Mouse (Mus musculus) left cerebral cortex, postnatal 36 days (tissue): ENCODE measurements at regions not wholly inside any gene's neighbourhood (a gene's known extent, or its start where the extent isn't known, plus 50 kb on each side); places are given as distances from the start of the nearest gene placed in this dataset.
A peak's percentile ranks its signal among the peaks of the same experiment; 100 is the strongest.

ENCODE experiments used
- DNase-seq, 2 experiments: peaks; one replicate each; pipeline ENCODE4 v3.0.0; 2021 to 2022; ENCODE audit warnings: low spot score in 2 of 2, mixed read lengths in 1 of 2
- intact Hi-C: fragments of 180-260 bp; cut with DNase I; formaldehyde crosslinking; loops from one replicate; pipeline ENCODE4 v1.15.1; 2025

DNA sequence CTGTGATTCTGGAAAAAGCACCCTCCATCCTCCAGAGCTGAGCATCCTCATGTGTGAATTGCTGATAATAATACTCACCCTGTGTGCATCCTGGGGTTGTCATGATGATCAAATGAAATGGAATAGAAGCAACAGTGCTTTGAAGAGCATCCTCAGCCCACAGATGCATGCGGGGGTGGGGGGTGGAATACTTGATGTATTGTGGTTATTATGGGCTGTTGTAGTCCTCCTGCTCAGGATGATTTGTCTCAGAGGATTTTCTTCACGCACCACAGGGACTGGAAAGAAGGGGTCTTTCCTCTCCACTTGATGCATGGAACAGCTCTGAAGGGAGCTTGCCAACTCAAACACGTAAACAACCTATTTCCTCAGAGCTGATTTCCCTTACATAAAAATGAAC, 694.4 kb upstream of the Dpp10 start:
- no peak for DNase-seq
- intact Hi-C loops = no loop called here

DNA sequence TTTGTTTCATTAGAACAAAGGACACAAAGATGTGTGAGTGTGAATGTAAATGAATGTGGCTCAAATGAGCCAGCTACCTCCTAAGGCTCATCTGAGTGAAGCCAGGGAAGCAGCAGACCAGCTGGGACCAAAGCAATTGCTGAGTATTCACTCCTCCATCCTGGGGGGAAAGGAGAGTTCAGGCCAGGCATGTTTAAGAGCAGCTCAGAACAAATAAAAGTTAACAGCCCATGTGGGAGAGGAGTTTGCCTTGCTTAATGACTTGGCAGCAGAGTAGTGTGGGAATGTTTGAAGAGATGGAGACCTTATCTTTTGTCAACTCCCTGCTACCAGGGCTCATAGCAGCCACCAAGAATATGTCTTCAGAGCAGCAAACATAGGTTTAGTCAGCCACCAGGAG, 685.0 kb upstream of the Dpp10 start:
- DNase-seq = no peak
- intact Hi-C loops = no loop called here

DNA sequence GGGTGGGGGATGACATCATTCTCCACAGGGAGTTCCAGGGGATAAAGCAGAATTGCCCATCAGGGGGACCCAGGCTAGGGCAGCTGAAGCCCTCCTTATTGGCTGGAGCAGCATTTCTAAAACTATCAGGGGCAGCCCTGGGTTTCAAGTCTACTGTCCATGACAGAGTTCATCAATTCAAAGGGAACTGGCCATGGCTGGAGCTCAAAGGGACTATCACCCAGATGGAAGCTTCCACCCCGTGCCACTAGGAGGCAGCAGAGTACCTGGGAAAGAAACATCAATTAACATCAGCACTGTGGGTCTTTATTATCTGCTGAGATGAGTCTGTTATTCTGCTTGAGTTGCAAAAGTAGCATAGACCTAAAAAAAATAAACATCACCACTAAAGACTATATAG, 672.7 kb upstream of the Dpp10 start:
- intact Hi-C loops = loop anchor here (5.0 kb wide), 1 partner anchor 654 kb away; no protein-coding TSS in a partner anchor
- peak; percentile 67 to 74 for DNase-seq

DNA sequence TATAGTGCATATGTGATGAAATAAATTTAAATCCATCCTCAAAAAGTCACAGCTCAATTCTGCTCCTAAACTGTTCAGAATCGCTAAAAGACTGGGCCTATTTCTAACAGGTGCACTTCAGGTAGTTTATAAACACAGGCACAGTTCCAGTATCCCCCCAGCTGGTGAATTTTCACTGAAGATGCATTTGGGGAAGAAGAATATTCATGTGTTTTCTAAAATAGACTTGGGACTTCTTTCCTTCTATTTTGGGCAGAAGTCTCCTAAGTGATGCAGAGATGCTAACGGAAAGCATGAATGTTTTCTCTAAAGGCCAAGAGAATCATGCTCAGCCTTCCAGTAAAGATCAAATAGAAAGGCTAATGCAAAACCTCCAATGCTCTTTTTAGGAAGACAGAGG, 660.9 kb upstream of the Dpp10 start:
- DNase-seq = no peak
- intact Hi-C loops = no loop called here

DNA sequence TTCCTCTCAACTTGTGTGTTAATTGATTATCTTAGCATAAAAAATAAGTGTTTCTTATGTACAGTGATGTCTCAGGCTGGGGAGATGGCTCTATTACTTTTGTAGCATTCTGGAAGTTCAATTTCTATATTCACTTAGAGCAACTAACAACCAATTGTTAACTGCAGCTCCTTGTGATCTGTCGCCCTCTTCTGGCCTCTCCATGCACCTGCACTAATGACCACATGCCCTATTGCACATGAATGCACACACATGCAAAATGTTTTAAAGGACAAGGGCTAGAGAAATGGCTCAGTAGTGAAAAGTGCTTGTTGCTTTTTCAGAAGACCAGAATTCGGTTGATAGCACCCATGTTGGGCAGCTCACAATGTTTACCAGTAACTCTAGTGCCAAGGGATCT, 629.1 kb upstream of the Dpp10 start:
- intact Hi-C loops = no loop called here
- no peak for DNase-seq

DNA sequence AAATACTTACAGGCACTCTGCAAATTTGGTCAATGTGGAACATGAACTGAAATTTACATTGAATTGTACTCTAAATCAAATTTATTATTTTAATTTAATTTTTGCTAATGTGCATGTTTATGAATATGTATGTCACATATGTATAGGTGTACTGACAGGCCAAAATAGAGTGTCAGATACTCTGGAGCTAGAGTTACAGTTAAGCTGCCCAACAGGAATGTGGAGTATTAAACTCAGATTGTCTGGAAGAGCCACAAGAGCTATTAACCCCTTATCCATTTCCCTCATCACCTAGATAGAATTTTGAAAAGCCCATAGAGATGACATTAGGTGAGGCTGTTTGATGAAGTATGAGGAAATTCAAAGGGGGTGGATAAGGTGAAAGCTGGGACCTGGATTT, 607.5 kb upstream of the Dpp10 start:
- intact Hi-C loops = no loop called here
- DNase-seq = no peak

DNA sequence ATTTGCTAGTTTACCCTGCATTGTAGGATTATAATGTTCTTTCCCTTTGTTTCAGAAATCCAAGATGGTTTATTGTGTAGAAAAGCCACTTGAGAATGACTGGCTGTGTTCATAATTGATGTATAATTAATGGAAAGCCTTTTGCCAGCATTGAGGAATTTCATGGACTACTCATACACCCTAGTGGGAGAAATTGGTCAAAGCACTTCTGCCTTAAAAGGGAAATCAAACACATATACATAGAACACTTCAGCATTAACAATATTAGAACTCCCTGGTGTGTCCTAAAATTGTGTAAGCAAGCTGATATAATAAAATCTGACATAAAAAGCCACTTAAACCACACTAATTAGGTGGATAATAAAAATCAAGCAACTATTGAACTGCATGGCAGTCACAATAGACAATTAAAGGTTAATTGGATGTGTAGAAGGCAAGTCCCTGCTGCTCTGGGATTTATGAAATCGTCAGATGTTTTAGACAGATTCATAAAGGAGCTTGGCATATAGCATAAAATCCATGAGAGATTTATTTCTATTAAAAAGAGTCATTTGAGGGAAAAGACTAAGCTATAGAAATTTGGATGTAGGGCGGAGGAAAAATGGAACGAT, 607.0 kb upstream of the Dpp10 start:
- DNase-seq = no peak
- intact Hi-C loops = no loop called here

DNA sequence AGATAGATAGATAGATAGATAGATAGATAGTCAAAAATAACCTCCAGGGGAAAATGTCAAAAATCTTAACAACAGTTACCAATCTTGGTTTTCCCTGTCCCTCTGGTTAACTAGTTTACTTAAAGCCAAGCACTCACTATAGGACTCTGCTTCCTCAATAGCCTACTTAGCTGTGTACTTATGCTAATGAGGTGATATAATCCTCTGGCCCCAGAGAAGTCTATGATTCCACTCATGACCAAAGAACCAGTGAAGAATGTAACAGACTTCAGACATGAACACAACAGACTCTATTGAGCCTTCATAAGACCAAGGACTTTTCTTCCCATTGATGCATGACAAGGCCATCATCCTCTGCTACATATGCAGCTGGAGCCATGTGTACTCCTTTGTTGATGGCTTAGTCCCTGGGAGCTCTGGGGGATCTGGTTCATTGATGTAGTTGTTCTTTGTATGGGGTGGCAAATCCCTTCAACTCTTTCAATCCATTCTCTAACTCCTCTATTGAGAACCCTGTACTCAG, 589.9 kb upstream of the Dpp10 start:
- intact Hi-C loops = no loop called here
- no peak for DNase-seq

DNA sequence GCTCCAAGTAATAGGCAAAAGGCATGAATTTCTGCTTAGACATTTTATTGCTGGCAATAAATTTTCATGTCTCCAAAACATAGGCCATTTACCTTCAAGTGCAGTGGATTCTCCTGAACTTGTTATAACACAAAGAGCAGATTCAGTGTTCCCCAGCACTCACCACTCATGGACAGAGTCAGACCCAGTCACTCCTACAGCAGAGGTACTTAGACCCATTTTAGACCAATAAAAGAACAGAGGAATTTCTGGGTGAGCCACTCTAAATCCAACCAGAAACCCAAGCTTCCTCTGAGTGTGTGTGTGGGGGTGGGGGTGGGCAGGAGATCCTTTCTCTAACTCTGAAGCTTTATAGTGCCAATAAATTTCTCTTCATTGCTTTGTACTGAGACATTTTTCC, 584.7 kb upstream of the Dpp10 start:
- intact Hi-C loops = no loop called here
- DNase-seq = no peak

DNA sequence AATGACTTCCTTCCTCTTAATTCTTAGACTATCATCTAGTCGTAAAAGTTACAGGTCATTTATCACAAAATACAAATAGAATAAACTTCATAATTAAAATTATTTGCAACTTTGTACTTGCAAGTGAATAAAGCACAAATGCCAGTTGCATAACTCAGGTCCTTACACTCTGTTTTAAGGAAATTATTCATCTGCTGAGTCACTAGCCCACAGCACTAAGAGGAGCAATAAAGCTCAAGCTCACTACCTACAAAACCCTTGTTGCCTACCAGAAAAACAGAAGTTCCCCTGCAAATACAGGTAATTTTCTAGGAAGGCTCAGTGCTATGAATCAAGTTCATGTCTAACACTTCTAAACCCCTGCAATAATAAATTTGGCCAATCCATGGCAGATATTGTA, 539.3 kb upstream of the Dpp10 start:
- intact Hi-C loops = no loop called here

More for the DNA sequence above, 539.3 kb upstream of the Dpp10 start:
- DNase-seq = no peak
